Mouse (Mus musculus) thymus, adult 2 months (tissue): ENCODE results near the gene Sprr4.

Experiments used
- CTCF ChIP-seq: fragments of 200-500 bp; IDR thresholded peaks from 2 replicates; pipeline ENCODE4 v1.5.1; 2012; ENCODE audit warnings: mild to moderate bottlenecking, control low read depth, low read length, moderate library complexity, borderline replicate concordance; ENCODE audit not compliant: control insufficient read depth, poor library complexity, insufficient read depth; ENCODE audit errors: extremely low read depth
- POLR2A ChIP-seq: fragments of 200-500 bp; IDR thresholded peaks from 2 replicates; pipeline ENCODE4 v1.6.1; 2012; ENCODE audit warnings: mild to moderate bottlenecking, low read length, control low read depth, moderate library complexity; ENCODE audit not compliant: control insufficient read depth, poor library complexity, insufficient read depth; ENCODE audit errors: extremely low read depth

- TF ChIP-seq POLR2A (no peak), CTCF (no peak)
These were observed 10.5 kb upstream of the Sprr4 start for GRCm38 (mm10) chr3:92510786-92511185.
